Mouse (Mus musculus): Measurements from ENCODE around the gene Olfr1154. TPM values are rescaled to one million over a fixed set of nuclear protein-coding genes. Genes with fewer than 3 reads are reported as not detected.

Gene Olfr1154
- not detected in 2 replicates for total RNA-seq (2014; rRNA removed)
- not detected in 2 replicates for polyA plus RNA-seq (2015; fragmentation: Nextera tagmentation; extraction: Ambion mirVana)

DNA sequence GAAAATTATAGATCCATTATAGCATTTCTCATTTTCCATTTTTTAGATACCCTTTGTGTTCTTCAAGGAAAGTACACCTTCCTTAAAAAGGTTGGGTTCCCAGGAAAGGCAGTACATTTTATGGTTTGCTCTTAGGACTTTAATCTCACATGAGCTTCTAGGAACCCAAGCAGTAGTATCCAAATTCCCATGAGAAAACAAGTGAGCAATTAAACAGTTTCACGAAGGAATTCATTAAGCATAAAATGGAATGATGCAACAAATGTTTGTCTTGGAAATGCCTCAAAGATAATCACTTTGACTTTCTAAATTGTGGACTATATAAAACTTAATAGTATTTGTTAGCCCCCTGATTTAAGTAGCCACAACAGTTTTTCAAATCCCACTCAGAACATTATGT is at the start of gene Olfr1154:
Olfr1154 (minus strand) TSS at position 101 of the 400 bp plus-strand sequence.
- no peaks in the 10 kb centered on the region for H3K9me3 ChIP-seq (ENCODE audit: low read length)
- H3K4me3 ChIP-seq (ENCODE audit: low read length): no peak within 1 kb of the TSS
- no peak for TF ChIP-seq CTCF (IDR thresholded peaks at IDR 0.05; ENCODE audit: low read depth)
- no peak within 1 kb of the TSS for H3K9ac ChIP-seq (replicated peaks; ENCODE audit: low read length)
- no peak within 1 kb of the TSS for H3K4me2 ChIP-seq (ENCODE audit: low read depth, low read length)
- WGBS: 85% methylated on average over 1 of the region's 1 CpGs
- H3K4me1 ChIP-seq (ENCODE audit: insufficient read depth, low read length): no peaks in the 10 kb centered on the region
- H3K36me3 ChIP-seq (ENCODE audit: insufficient read depth, low read length): no peaks in the 10 kb centered on the region
- no peak within 1 kb of the TSS for H3K27ac ChIP-seq
- ATAC-seq (no peak), DNase-seq (ENCODE audit: low spot score) (no peak)
- H3K27me3 ChIP-seq (ENCODE audit: insufficient read depth, low read length): no peaks in the 10 kb centered on the region

DNA sequence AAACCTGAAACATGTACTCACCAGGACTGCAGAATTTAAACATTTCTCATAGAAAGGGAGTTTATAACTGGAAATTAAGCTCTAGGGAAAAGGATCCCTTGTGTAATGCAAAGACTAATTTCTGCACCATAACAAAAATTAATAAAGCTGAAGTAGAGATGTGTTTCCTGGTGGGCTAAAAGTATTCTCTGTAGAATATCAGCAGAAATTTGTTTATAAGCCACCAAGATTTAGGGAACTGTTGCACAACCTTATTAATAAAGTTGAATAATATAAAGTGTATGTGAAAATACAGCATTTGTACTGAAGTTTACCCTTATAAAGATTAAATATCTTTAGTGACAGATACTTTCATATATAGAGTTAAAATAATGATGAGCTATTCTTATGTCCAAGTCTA is 48.0 kb upstream of the Olfr1154 start, which contains the start of gene Olfr1156:
Olfr1156 (minus strand) TSS at position 101 of the 400 bp plus-strand sequence.
- Histone ChIP-seq H3K4me3 (ENCODE audit: low read length) (no peak within 1 kb of the TSS), H3K27ac (no peak within 1 kb of the TSS), H3K4me1 (ENCODE audit: insufficient read depth, low read length) (no peaks in the 10 kb centered on the region), H3K4me2 (ENCODE audit: low read depth, low read length) (no peak within 1 kb of the TSS), H3K27me3 (ENCODE audit: insufficient read depth, low read length) (no peaks in the 10 kb centered on the region), H3K36me3 (ENCODE audit: insufficient read depth, low read length) (no peaks in the 10 kb centered on the region), H3K9me3 (ENCODE audit: low read length) (no peaks in the 10 kb centered on the region), H3K9ac (replicated peaks; ENCODE audit: low read length) (no peak within 1 kb of the TSS)
- DNase-seq (ENCODE audit: low spot score): no peak
- ATAC-seq: no peak
- no peak for TF ChIP-seq CTCF (IDR thresholded peaks at IDR 0.05; ENCODE audit: low read depth)

DNA sequence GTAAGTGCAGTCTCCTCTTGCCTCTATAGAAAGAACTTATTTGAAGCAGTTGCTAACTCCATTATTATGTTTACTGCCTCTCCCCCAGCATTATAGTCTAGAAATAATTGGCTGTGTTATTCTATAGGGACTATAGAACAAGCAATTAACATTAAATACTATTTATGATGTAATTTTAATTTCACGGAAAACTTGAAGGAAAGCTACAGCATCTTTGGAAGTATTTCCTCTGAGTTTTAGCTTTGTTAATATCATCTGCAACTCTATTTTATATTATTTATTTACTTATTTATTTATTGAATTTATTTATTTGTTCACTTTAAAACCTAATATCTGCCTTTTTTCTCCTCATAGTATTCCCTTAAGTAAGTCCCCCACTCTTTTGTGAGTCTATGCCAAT is 40.1 kb upstream of the Olfr1154 start, which contains the start of gene Olfr1155:
Olfr1155 (minus strand) TSS at position 101 of the 400 bp plus-strand sequence.
- H3K27me3 ChIP-seq (ENCODE audit: insufficient read depth, low read length): no peaks in the 10 kb centered on the region
- 96% methylated on average over 1 of the region's 1 CpGs for WGBS

DNA sequence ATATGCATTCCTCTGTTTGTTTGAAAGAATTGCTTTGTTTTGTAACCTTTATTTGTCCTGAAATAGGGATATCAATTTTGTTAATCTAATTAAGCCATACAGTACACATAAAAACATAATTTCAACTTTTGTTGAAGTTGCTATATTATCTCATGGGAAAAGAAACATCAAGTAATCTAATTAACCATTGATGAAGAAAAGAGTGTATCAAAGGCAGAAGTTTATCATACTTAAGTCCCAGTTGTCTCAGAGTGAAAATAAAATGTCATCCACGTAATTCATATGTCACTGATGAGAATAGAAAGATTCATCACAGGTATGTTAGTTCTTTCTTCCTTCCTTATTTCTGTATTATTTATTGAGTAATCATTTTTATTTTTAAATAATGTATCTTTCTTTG is 10.3 kb downstream of the Olfr1154 start, which contains the start of gene Olfr1153:
Olfr1153 (plus strand) TSS at position 301 of the 400 bp plus-strand sequence.
- Histone ChIP-seq H3K4me1 (ENCODE audit: insufficient read depth, low read length) (no peaks in the 10 kb centered on the region), H3K4me3 (ENCODE audit: low read length) (no peak within 1 kb of the TSS), H3K36me3 (ENCODE audit: insufficient read depth, low read length) (no peaks in the 10 kb centered on the region), H3K9me3 (ENCODE audit: low read length) (no peaks in the 10 kb centered on the region), H3K27ac (no peak within 1 kb of the TSS), H3K4me2 (ENCODE audit: low read depth, low read length) (no peak within 1 kb of the TSS), H3K27me3 (ENCODE audit: insufficient read depth, low read length) (no peaks in the 10 kb centered on the region), H3K9ac (replicated peaks; ENCODE audit: low read length) (no peak within 1 kb of the TSS)
- DNase-seq (ENCODE audit: low spot score) (no peak), ATAC-seq (no peak)
- TF ChIP-seq CTCF (IDR thresholded peaks at IDR 0.05; ENCODE audit: low read depth): no peak
- 75% methylated on average over 1 of the region's 1 CpGs for WGBS

More for the DNA sequence above, 40.1 kb upstream of the Olfr1154 start, which contains the start of gene Olfr1155:
- no peaks in the 10 kb centered on the region for H3K36me3 ChIP-seq (ENCODE audit: insufficient read depth, low read length)
- ATAC-seq (no peak), DNase-seq (ENCODE audit: low spot score) (no peak)
- H3K4me1 ChIP-seq (ENCODE audit: insufficient read depth, low read length): no peaks in the 10 kb centered on the region
- H3K9ac ChIP-seq (replicated peaks; ENCODE audit: low read length): no peak within 1 kb of the TSS
- H3K27ac ChIP-seq: no peak within 1 kb of the TSS
- H3K9me3 ChIP-seq (ENCODE audit: low read length): no peaks in the 10 kb centered on the region
- no peak for TF ChIP-seq CTCF (IDR thresholded peaks at IDR 0.05; ENCODE audit: low read depth)
- H3K4me3 ChIP-seq (ENCODE audit: low read length): no peak within 1 kb of the TSS
- H3K4me2 ChIP-seq (ENCODE audit: low read depth, low read length): no peak within 1 kb of the TSS

DNA sequence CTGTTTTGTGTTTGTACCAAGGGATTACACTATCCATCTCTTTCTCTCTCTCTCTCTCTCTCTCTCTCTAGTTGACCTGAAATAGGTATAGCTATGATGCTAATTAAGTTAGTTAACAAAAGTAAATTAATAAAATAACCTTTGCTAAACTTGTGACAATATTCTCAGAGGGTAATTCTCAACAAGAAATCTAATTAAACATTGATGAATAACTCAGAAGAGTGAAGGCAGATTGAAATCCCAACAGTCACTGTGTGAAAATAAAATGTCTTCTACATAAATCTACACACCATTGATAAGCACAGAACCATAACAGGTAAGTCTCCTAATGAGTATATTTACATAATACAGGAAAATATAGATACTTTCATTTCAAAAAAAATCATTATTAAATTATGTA is 38.8 kb downstream of the Olfr1154 start, which contains the start of gene Olfr1152:
Olfr1152 (plus strand) TSS at position 301 of the 400 bp plus-strand sequence.
- Histone ChIP-seq H3K27me3 (ENCODE audit: insufficient read depth, low read length) (no peaks in the 10 kb centered on the region), H3K36me3 (ENCODE audit: insufficient read depth, low read length) (no peaks in the 10 kb centered on the region), H3K9me3 (ENCODE audit: low read length) (no peaks in the 10 kb centered on the region), H3K4me3 (ENCODE audit: low read length) (no peak within 1 kb of the TSS), H3K4me1 (ENCODE audit: insufficient read depth, low read length) (no peaks in the 10 kb centered on the region), H3K9ac (replicated peaks; ENCODE audit: low read length) (no peak within 1 kb of the TSS), H3K27ac (no peak within 1 kb of the TSS), H3K4me2 (ENCODE audit: low read depth, low read length) (no peak within 1 kb of the TSS)
- DNase-seq (ENCODE audit: low spot score) (no peak), ATAC-seq (no peak)
- TF ChIP-seq CTCF (IDR thresholded peaks at IDR 0.05; ENCODE audit: low read depth): no peak

DNA sequence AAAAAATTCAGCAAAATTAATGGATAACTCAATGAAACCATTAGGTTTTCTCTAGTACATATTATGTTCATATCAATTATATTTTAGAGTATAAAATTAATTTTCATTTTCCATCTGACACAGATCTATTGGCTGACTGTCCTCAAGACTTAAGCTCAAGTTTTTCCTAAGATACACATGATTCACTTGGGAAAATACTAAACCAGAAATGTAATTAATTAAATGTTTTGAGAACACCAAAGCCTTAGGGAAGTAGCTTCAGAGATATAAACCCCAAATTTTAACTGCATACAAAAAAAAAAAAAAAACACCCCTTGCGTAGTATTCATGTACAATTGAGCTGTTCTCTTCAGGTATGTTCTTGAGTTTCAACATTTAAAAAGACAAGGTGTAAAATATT is 49.4 kb downstream of the Olfr1154 start, which contains the start of gene Olfr1151:
Olfr1151 (plus strand) TSS at position 301 of the 400 bp plus-strand sequence.
- Histone ChIP-seq H3K4me1 (ENCODE audit: insufficient read depth, low read length) (no peaks in the 10 kb centered on the region), H3K27ac (no peak within 1 kb of the TSS), H3K4me3 (ENCODE audit: low read length) (no peak within 1 kb of the TSS), H3K36me3 (ENCODE audit: insufficient read depth, low read length) (no peaks in the 10 kb centered on the region), H3K9ac (replicated peaks; ENCODE audit: low read length) (no peak within 1 kb of the TSS), H3K9me3 (ENCODE audit: low read length) (no peaks in the 10 kb centered on the region), H3K4me2 (ENCODE audit: low read depth, low read length) (no peak within 1 kb of the TSS), H3K27me3 (ENCODE audit: insufficient read depth, low read length) (no peaks in the 10 kb centered on the region)
- 93% methylated on average over 1 of the region's 1 CpGs for WGBS
- ATAC-seq (no peak), DNase-seq (ENCODE audit: low spot score) (no peak)
- no peak for TF ChIP-seq CTCF (IDR thresholded peaks at IDR 0.05; ENCODE audit: low read depth)

Other genes with a start within 250 kb of the Olfr1154 start
- gene Olfr1134, start 246.7 kb downstream of the Olfr1154 start, total RNA-seq (2014; rRNA removed): not detected in 2 replicates
- not detected in 2 replicates for gene Olfr1134, start 246.7 kb downstream of the Olfr1154 start, polyA plus RNA-seq (2015; fragmentation: Nextera tagmentation; extraction: Ambion mirVana)
- not detected in 2 replicates for gene Olfr1135, start 231.5 kb downstream of the Olfr1154 start, total RNA-seq (2014; rRNA removed)
- not detected in 2 replicates for gene Olfr1135, start 231.5 kb downstream of the Olfr1154 start, polyA plus RNA-seq (2015; fragmentation: Nextera tagmentation; extraction: Ambion mirVana)
- not detected in 2 replicates for gene Olfr1136, start 211.2 kb downstream of the Olfr1154 start, total RNA-seq (2014; rRNA removed)
- gene Olfr1136, start 211.2 kb downstream of the Olfr1154 start, polyA plus RNA-seq (2015; fragmentation: Nextera tagmentation; extraction: Ambion mirVana): not detected in 2 replicates
- gene Olfr1137, start 192.0 kb downstream of the Olfr1154 start, total RNA-seq (2014; rRNA removed): not detected in 2 replicates
- gene Olfr1137, start 192.0 kb downstream of the Olfr1154 start, polyA plus RNA-seq (2015; fragmentation: Nextera tagmentation; extraction: Ambion mirVana): not detected in 2 replicates
- not detected in 2 replicates for gene Olfr1138, start 165.2 kb downstream of the Olfr1154 start, total RNA-seq (2014; rRNA removed)
- gene Olfr1138, start 165.2 kb downstream of the Olfr1154 start, polyA plus RNA-seq (2015; fragmentation: Nextera tagmentation; extraction: Ambion mirVana): not detected in 2 replicates
- gene Olfr1140, start 161.4 kb downstream of the Olfr1154 start, total RNA-seq (2014; rRNA removed): not detected in 2 replicates
- gene Olfr1140, start 161.4 kb downstream of the Olfr1154 start, polyA plus RNA-seq (2015; fragmentation: Nextera tagmentation; extraction: Ambion mirVana): 0.20 TPM in 1 of 2 replicates, not detected in the other
- gene Olfr1141, start 151.2 kb downstream of the Olfr1154 start, total RNA-seq (2014; rRNA removed): not detected in 2 replicates
- gene Olfr1141, start 151.2 kb downstream of the Olfr1154 start, polyA plus RNA-seq (2015; fragmentation: Nextera tagmentation; extraction: Ambion mirVana): not detected in 2 replicates
- not detected in 2 replicates for gene Olfr152, start 125.7 kb downstream of the Olfr1154 start, total RNA-seq (2014; rRNA removed)
- not detected in 2 replicates for gene Olfr152, start 125.7 kb downstream of the Olfr1154 start, polyA plus RNA-seq (2015; fragmentation: Nextera tagmentation; extraction: Ambion mirVana)
- not detected in 2 replicates for gene Olfr1143, start 104.6 kb downstream of the Olfr1154 start, total RNA-seq (2014; rRNA removed)
- not detected in 2 replicates for gene Olfr1143, start 104.6 kb downstream of the Olfr1154 start, polyA plus RNA-seq (2015; fragmentation: Nextera tagmentation; extraction: Ambion mirVana)
- gene Olfr1145, start 95.3 kb downstream of the Olfr1154 start, total RNA-seq (2014; rRNA removed): not detected in 2 replicates
- gene Olfr1145, start 95.3 kb downstream of the Olfr1154 start, polyA plus RNA-seq (2015; fragmentation: Nextera tagmentation; extraction: Ambion mirVana): not detected in 2 replicates
- gene Olfr1148, start 74.6 kb downstream of the Olfr1154 start, total RNA-seq (2014; rRNA removed): not detected in 2 replicates
- gene Olfr1148, start 74.6 kb downstream of the Olfr1154 start, polyA plus RNA-seq (2015; fragmentation: Nextera tagmentation; extraction: Ambion mirVana): not detected in 2 replicates
- gene Olfr1150-ps1, start 61.2 kb downstream of the Olfr1154 start, total RNA-seq (2014; rRNA removed): not detected in 2 replicates
- gene Olfr1150-ps1, start 61.2 kb downstream of the Olfr1154 start, polyA plus RNA-seq (2015; fragmentation: Nextera tagmentation; extraction: Ambion mirVana): not detected in 2 replicates
- gene Olfr1151, start 49.3 kb downstream of the Olfr1154 start, total RNA-seq (2014; rRNA removed): not detected in 2 replicates
- gene Olfr1151, start 49.3 kb downstream of the Olfr1154 start, polyA plus RNA-seq (2015; fragmentation: Nextera tagmentation; extraction: Ambion mirVana): not detected in 2 replicates
- gene Olfr1152, start 38.7 kb downstream of the Olfr1154 start, total RNA-seq (2014; rRNA removed): not detected in 2 replicates
- not detected in 2 replicates for gene Olfr1152, start 38.7 kb downstream of the Olfr1154 start, polyA plus RNA-seq (2015; fragmentation: Nextera tagmentation; extraction: Ambion mirVana)
- not detected in 2 replicates for gene Olfr1153, start 10.2 kb downstream of the Olfr1154 start, total RNA-seq (2014; rRNA removed)
- not detected in 2 replicates for gene Olfr1153, start 10.2 kb downstream of the Olfr1154 start, polyA plus RNA-seq (2015; fragmentation: Nextera tagmentation; extraction: Ambion mirVana)
- not detected in 2 replicates for gene Olfr1155, start 40.0 kb upstream of the Olfr1154 start, total RNA-seq (2014; rRNA removed)
- gene Olfr1155, start 40.0 kb upstream of the Olfr1154 start, polyA plus RNA-seq (2015; fragmentation: Nextera tagmentation; extraction: Ambion mirVana): not detected in 2 replicates
- not detected in 2 replicates for gene Olfr1156, start 47.9 kb upstream of the Olfr1154 start, total RNA-seq (2014; rRNA removed)
- not detected in 2 replicates for gene Olfr1156, start 47.9 kb upstream of the Olfr1154 start, polyA plus RNA-seq (2015; fragmentation: Nextera tagmentation; extraction: Ambion mirVana)
- gene Olfr1157, start 63.1 kb upstream of the Olfr1154 start, total RNA-seq (2014; rRNA removed): not detected in 2 replicates
- not detected in 2 replicates for gene Olfr1157, start 63.1 kb upstream of the Olfr1154 start, polyA plus RNA-seq (2015; fragmentation: Nextera tagmentation; extraction: Ambion mirVana)
- not detected in 2 replicates for gene Olfr74, start 69.5 kb upstream of the Olfr1154 start, total RNA-seq (2014; rRNA removed)
- gene Olfr74, start 69.5 kb upstream of the Olfr1154 start, polyA plus RNA-seq (2015; fragmentation: Nextera tagmentation; extraction: Ambion mirVana): not detected in 2 replicates
- gene Olfr1158, start 84.9 kb upstream of the Olfr1154 start, total RNA-seq (2014; rRNA removed): not detected in 2 replicates
- gene Olfr1158, start 84.9 kb upstream of the Olfr1154 start, polyA plus RNA-seq (2015; fragmentation: Nextera tagmentation; extraction: Ambion mirVana): not detected in 2 replicates
- not detected in 2 replicates for gene Olfr1160, start 103.1 kb upstream of the Olfr1154 start, total RNA-seq (2014; rRNA removed)
- not detected in 2 replicates for gene Olfr1160, start 103.1 kb upstream of the Olfr1154 start, polyA plus RNA-seq (2015; fragmentation: Nextera tagmentation; extraction: Ambion mirVana)
- not detected in 2 replicates for gene Olfr1161, start 117.6 kb upstream of the Olfr1154 start, total RNA-seq (2014; rRNA removed)
- not detected in 2 replicates for gene Olfr1161, start 117.6 kb upstream of the Olfr1154 start, polyA plus RNA-seq (2015; fragmentation: Nextera tagmentation; extraction: Ambion mirVana)
- not detected in 2 replicates for gene Olfr73, start 132.5 kb upstream of the Olfr1154 start, total RNA-seq (2014; rRNA removed)
- not detected in 2 replicates for gene Olfr73, start 132.5 kb upstream of the Olfr1154 start, polyA plus RNA-seq (2015; fragmentation: Nextera tagmentation; extraction: Ambion mirVana)
- gene Olfr1162, start 146.0 kb upstream of the Olfr1154 start, total RNA-seq (2014; rRNA removed): not detected in 2 replicates
- not detected in 2 replicates for gene Olfr1162, start 146.0 kb upstream of the Olfr1154 start, polyA plus RNA-seq (2015; fragmentation: Nextera tagmentation; extraction: Ambion mirVana)
- not detected in 2 replicates for gene Olfr1163, start 166.7 kb upstream of the Olfr1154 start, total RNA-seq (2014; rRNA removed)
- gene Olfr1163, start 166.7 kb upstream of the Olfr1154 start, polyA plus RNA-seq (2015; fragmentation: Nextera tagmentation; extraction: Ambion mirVana): not detected in 2 replicates
- gene Olfr1164, start 188.8 kb upstream of the Olfr1154 start, total RNA-seq (2014; rRNA removed): not detected in 2 replicates
- not detected in 2 replicates for gene Olfr1164, start 188.8 kb upstream of the Olfr1154 start, polyA plus RNA-seq (2015; fragmentation: Nextera tagmentation; extraction: Ambion mirVana)
- gene Olfr1166, start 223.1 kb upstream of the Olfr1154 start, total RNA-seq (2014; rRNA removed): not detected in 2 replicates
- gene Olfr1166, start 223.1 kb upstream of the Olfr1154 start, polyA plus RNA-seq (2015; fragmentation: Nextera tagmentation; extraction: Ambion mirVana): not detected in 2 replicates

All from hindbrain, postnatal 0 days (tissue).